Mouse (Mus musculus) megakaryocyte, embryonic 14.5 days (primary cell): ENCODE measurements at regions not wholly inside any gene's neighbourhood (a gene's known extent, or its start where the extent isn't known, plus 50 kb on each side); places are given as distances from the start of the nearest gene placed in this dataset.

Experiments
- FLI1 ChIP-seq: IDR thresholded peaks from 2 replicates; pipeline ENCODE4 v1.6.1; 2012; ENCODE audit warnings: low read length, inconsistent platforms, mixed read lengths
- GATA1 ChIP-seq: IDR thresholded peaks from 3 replicates; pipeline ENCODE4 v1.6.1; 2012; ENCODE audit warnings: mixed read lengths, low read length, inconsistent platforms, borderline replicate concordance

DNA sequence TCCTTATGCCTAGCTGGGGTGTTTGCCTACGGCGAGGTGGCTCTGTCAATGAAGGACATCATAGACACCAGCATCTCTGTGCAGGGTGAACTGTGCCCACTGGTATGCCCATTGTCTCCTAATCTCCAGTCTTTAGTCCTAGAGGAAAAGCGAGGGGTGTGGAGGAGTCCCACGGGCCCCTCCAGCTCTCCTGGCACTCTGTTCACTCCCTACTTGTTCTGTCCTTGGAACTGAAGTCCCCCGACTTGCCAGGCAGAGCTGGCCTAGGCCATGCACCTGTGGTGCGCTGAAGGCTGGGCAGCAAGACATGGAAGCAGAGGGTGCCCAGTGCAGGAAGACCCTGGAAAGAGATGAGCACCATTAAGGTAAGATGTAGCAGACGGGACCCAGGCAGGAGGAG lies 150.6 kb upstream of the Haao start:
- TF ChIP-seq GATA1 (no peak), FLI1 (no peak)
